Mouse (Mus musculus): Measurements from ENCODE around the gene Tpm4.

DNA sequence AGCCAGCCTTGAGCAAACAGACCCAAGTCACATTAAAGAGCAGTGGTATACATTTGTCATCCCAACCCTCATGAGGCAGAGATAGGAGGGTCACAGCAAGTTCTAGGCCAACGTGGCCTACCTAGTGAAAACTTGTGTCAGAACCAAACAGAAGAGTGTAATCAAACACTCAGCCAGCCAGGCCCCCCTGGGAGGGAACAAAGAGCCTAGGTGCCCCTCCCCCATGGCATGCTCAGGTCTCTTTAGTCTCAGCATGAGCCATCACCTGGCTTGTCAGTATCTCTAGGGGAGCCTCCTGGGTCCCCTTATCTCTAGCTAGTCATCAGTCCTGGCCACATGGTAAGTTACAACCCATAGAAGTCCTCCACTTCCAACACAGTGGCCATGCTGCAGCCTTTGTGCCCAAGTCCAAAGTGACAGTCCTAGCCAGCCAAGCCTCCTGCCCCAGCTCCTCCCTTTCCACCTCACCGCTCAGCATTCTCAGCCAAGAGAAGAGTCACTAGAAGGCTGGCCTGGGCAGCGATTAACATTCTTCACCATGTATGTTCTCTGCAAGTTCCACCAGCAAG is 35.0 kb downstream of the Tpm4 start:
- TF ChIP-seq POLR2A (IDR thresholded peaks at IDR 0.05; ENCODE audit: borderline replicate concordance, extremely low read depth, insufficient read depth, insufficient read length, poor library complexity, severe bottlenecking) (no peak), CTCF (IDR thresholded peaks at IDR 0.05; ENCODE audit: borderline replicate concordance, extremely low read depth, insufficient read depth, insufficient read length) (no peak)
